Mouse (Mus musculus): ENCODE results near the gene Nsg2. TPM values are rescaled to one million over a fixed set of nuclear protein-coding genes. Genes with fewer than 3 reads are reported as not detected.

Gene Nsg2
- total RNA-seq, 2 experiments from 2014 or later, result 1.0 TPM

DNA sequence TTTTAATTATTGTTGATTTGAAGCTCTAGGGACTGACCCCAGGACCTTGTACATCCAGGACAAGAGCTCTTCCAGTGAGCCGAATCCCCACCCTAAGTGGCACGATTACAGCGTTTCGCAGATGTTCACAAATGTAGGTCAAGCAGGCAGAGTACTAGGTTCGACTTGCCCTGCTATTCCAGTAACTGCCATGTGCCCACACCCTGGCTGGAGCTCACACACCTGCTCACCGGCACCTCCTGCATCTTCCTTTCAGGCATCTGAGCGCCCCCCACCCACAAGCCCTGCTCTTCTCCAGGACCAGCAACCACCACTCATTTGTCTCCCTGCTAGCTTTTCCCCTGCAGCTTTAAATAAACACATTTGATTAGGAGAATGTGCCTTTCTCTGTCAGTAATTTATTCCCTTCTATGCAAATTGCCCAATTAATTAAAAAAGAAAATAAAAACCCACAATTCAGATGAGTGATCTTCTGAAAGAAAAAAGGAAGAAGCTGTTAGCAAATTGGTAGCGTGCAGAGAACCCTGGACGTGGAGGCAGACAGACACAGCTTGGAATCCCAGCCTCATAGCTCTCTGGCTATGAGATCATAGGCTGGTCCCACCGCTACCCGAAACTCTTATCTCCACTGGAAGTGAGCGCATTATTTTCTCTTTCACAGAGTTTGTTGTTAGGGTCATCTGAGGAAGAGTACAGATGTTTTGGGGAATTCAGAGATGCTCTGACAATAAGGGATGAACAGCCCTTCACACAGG is 68.7 kb downstream of the Nsg2 start:
- intact Hi-C loops (cut with DNase I), result no loop called here
- DNase-seq (ENCODE audit: low spot score), result no peak

DNA sequence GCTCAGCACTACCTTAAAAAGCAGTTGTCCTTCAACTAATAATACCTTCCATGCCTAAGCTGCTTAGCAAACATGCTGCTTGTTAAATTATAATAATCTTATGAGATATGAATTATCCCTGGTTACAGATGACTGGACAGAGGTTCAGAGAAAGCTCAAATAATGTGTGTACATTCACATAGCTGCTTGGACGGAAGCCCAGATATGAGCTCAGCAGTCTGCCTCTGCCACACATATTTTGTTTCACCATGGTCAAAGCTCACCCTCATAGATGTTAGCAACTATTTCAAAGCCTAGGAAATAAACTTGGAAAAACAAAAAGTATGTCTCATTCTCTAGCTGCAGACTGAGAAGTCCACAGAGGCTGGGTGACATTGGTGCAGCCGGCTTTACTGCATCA is 74.9 kb downstream of the Nsg2 start:
- intact Hi-C loops (cut with DNase I), result no loop called here
- no peak for DNase-seq (ENCODE audit: low spot score)

DNA sequence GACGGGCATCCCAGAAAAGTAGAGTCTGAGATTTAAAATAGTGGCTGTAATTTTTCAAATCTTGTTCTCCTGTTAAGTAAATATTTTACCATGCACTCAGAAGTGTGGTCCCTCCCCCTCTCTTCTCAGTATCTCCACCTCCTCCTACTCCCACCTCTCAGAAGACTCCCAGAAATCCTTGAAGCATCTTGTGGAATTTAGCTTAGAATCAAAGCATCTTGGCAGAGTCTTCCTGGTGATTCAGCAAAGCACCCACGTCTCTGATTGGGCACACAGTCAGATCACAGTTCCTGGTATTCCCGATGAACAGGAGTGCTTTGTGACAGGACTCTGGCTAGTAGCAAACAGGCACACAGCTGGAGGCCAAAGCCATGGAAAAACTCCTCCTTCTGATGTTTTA is 83.2 kb downstream of the Nsg2 start:
- intact Hi-C loops (cut with DNase I), result no loop called here
- DNase-seq (ENCODE audit: low spot score), result no peak

DNA sequence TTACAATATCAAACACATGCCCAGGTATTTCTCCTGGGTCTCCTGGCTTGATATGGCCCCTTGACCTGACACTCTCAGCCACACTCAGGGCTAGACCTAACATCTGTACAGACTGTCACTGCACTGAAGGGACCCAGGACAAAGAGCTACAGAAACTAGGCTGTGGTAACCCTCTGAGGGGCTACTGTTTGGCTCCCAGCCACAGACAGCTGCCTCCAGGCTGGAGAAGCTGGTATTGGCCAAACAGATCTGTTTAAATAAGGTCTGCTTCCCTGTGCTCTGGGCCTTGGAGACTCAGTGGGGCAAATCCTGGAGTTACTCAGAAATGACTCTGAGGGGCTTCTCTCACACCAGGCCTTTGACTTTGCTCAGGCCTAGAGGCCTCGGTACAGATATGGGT is 86.3 kb downstream of the Nsg2 start:
- intact Hi-C loops (cut with DNase I), result no loop called here
- DNase-seq (ENCODE audit: low spot score), result no peak

DNA sequence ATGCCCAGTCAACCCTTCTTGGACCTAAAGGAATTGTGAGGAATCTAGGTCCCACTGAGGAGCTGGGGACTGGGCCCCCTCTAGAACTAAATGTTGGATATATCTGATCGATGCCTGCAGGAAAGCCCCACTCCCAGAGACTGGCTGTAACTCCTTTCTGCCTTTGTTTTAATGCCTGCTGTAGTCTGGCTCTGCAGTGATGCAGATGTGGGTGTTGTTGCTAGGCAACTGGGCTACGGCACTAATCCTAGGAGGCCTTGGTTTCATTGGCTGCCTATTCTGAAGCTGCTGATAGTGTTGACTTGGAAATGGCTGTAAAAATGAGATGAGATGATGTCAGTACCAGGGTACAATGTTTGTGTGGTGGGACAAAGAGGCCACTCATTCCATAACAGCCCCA is 87.1 kb downstream of the Nsg2 start:
- DNase-seq (ENCODE audit: low spot score), result no peak
- intact Hi-C loops (cut with DNase I), result no loop called here

DNA sequence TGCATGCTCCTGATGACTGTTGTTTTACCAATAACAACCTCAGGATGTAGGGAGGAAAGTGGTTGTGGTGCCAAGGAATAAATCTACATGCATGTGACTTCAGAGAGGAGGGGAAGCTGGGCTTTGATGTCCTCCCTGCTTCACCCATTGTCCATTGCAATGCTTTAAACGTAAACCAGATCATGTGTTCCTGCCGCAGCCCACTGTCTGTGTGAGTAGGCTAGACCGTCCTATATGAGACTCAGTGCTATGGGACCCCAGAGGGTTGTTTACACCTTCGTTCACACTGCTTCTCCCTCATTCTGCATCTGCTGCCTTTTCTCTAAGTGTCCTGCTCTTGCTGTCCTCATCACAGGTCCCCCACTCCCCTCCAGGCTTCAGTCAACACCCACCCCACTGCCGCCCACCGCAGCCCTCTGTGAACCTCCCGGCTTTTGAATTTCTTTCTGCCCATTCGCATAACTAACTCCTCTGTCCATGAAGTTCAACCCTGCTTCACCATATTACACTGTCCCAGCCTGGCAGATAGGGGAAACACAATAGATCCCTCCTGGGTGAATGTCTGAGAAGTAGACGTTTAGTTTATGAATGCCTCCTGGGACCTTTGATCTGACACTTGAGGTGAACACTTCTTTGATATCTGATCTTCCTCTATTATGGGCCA is 87.6 kb downstream of the Nsg2 start:
- intact Hi-C loops (cut with DNase I), result no loop called here
- no peak for DNase-seq (ENCODE audit: low spot score)

DNA sequence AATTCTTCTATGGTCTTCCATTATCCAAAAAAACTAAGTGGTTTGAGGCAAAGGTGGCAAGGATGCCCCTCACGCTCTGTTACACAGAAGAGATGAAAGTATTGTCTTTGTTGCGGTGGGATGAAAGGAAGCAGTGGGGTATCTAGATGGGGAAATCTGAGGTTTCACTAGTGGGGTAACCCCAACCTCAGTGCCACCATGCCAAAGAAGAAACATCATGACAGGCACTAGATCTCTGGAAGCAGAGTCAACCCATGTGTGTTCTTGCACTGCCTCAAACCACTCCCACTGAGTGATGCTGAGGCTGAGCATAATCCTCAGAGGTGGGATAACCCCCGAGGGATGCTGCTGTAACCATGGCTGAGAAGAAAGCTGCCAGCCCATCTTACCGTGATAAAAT is 95.5 kb downstream of the Nsg2 start:
- DNase-seq (ENCODE audit: low spot score), result no peak
- intact Hi-C loops (cut with DNase I), result no loop called here

DNA sequence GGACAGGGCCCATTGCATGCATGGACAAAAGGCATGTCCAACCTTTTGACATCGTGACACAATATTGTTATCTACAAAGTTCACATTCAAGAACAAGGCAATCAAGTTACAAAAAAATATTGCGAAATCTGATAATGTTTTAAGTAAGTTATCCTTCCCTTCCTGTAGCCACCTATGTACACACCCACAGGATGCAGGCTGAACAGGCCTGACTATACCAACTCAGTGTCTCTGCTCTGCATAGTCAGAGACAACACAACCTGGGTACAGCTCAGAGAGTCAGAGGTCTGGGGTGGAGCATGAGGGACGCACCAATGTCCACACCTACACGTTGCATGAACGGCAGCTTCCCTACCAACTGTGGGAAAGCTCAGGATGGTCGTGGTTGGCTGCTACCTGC is 96.1 kb downstream of the Nsg2 start:
- no peak for DNase-seq (ENCODE audit: low spot score)
- intact Hi-C loops (cut with DNase I), result no loop called here

DNA sequence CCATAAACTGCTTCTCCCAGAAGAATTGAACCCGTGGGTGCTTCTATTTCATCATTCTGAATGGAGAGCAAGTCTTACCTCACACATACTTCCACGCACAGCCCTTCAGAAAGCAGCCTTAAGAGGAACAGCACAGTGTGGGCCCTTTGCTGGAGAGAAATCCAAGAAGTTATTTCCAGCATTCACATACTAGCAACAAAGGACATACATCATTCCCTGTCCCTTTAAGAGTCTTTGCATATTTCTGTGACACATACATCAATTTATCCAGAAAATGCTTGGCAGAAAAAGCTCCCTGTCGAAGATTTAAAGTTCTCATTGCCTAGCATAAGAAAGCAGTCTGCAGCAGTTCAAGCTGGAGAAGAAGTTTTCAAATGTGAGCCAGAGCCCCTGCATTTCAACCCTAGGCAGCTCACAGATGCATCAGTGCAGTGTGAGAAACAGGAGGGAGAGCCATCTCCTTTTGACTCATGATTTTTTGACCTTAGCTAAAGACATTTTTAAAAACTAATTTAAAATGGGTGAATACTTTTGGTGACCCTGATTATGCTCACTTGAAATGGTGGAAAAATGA is 100.9 kb downstream of the Nsg2 start:
- DNase-seq (ENCODE audit: low spot score), result no peak
- intact Hi-C loops (cut with DNase I), result no loop called here

DNA sequence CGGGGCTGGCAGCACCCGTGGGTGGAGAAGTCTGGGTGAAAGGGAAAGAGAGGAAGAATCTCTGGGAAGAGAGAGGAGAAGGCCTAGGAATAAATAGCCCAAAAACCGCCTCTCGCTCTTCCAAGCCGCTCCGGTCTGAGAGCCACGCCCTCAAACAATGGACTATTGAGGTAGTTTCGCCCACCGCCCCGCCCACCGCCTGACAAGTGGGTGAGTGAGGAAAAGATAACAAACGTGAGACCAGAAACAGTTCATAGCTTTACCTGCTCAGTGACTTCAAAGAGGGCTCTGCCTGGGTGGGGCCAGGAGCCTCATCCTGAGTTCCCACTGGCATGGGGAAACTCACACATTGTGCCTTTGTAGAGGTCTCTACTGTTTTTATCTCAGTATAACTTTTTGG is 102.7 kb downstream of the Nsg2 start:
- no peak for DNase-seq (ENCODE audit: low spot score)
- intact Hi-C loops (cut with DNase I), result no loop called here

DNA sequence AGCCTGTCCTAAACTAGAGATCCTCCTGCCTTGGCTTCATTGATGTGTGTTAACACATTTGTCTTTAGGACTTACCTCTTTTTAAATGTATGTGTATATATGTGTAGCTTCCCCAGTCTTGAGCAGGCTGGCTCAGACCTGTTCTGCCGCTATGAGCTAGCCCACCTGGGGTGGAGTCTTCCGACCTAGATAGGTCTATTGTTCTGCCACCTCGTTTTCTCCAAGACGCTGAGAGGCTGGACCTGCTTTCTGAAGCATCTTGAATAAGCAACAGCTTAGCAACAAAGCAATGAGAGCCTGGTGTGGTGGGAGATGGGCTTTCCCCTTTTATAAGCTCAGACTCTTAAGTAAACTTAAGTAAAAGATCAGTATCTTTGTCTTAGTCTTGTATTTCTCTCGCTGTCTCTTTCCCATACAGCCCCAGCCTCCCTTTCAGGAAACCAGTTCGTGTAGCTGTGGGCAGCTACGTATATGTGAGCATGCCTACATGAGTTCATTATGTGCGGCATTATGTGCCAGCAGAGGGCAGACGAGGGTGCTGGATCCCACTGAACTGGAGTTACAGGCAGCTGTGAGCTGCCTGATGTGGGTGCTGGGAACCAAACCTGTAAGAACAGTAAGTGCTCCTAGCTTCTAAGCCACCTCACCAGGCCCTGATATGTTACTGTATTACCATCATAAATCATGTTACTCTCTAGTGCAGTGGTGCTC is 104.3 kb downstream of the Nsg2 start:
- DNase-seq (ENCODE audit: low spot score), result no peak
- intact Hi-C loops (cut with DNase I), result no loop called here

DNA sequence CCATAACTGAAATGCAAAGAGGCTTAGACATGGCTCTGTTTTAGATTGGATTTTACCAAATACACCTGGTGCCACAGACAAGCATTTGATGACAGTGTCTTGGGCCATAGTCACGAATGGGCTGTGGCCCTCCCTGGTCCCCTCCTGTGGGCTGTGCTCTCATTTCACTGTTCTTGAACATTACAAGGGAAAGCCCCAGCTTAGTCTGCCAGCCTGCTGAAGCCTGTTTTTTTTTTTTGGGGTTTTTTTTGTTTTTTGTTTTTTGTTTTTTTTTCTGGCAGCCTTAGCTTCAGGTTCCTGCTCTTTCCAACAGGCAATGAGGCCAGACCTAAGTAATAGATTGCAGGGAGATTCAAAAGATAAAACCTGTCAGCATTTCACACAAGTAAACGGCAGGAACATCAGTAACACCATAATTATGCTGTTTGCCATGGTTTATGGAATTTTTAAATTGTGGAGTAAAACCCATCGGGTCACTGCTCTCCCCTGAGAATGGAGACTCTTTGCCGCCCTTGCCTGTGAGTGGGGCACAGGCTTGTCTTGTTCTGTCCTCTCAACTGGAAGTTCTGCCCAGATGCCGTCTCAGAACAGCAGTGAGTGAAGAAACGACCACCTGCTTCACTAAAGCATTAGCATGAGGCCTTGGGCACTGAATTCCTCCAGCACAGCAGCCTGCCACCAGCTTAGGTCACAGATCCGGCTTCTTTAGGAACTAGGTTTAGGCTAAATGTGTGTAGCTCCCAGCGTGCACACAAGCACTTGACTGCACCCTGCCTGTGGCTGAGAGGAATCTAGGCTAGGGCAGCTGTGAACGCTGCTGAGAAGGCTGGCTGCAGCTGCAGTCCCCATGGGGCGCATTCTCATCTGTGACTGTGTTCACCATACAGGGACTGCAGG is 105.7 kb downstream of the Nsg2 start:
- no peak for DNase-seq (ENCODE audit: low spot score)
- intact Hi-C loops (cut with DNase I), result no loop called here

DNA sequence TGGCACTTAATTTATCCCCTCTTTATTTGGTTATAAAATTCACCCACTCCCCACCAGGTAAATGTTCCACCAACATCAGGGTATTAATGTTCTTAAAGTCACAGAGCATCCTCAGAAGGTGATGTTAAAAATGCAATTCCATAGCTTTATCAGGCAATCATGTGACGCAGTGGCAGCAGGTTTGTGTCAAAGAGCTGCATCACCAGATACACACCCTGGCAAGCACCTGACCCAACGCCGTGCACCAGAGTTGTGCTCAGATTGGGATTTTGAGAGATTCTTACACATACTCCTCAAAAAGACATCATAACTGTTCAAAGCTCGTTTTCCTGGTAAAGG is 106.4 kb downstream of the Nsg2 start:
- intact Hi-C loops (cut with DNase I), result no loop called here
- DNase-seq (ENCODE audit: low spot score), result no peak

DNA sequence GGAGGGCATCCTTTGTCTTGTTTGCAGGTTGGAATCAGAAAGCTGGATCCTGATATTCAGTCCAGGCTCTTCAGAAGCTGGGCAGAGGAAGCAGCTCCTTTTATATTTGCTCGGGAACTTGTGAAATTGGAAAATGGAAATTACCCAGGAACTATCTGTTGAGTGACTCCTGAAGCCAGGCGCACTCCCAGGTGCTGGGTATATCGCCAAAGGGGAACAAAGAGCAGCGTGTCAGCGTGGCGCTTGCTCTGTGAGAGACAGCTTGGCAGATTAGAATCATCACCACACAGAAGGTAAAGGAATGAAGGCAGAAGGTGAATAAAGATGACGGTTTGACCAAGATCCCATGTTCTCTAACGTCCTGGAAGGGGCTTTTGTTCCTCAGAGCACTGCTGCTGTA is 108.2 kb downstream of the Nsg2 start:
- intact Hi-C loops (cut with DNase I), result no loop called here
- no peak for DNase-seq (ENCODE audit: low spot score)

Other genes with a start within 250 kb of the Nsg2 start
- gene Cpeb4, start 128.3 kb upstream of the Nsg2 start, total RNA-seq (2021), result 10 to 100 TPM; 80.9 to 92.0 TPM
- gene 4930524B15Rik, start 34.9 kb upstream of the Nsg2 start, total RNA-seq (2021), result not detected
- gene Il9r, start 199.8 kb downstream of the Nsg2 start, total RNA-seq (2021), result not detected
- 10 to 100 TPM; 11.1 to 12.4 TPM for gene Snrnp25, start 205.0 kb downstream of the Nsg2 start, total RNA-seq (2021)
- gene Rhbdf1, start 221.8 kb downstream of the Nsg2 start, total RNA-seq (2021), result 10 to 100 TPM; 21.9 to 25.0 TPM
- 1 to 10 TPM; 5.1 to 6.0 TPM for gene Mpg, start 226.0 kb downstream of the Nsg2 start, total RNA-seq (2021)